Mouse (Mus musculus) spleen, postnatal 4 days (tissue): Measurements from ENCODE around the gene Ttll1.

Experiments used
- DNase-seq, 2 experiments: peaks; one replicate each; pipeline ENCODE4 v3.0.0; 2022; ENCODE audit warnings: low spot score in 2 of 2

The Ttll1 gene

GRCm38 (mm10) chr15:83510805-83511405, at the start of gene Ttll1:
TSS of gene Ttll1 (minus strand) at chr15:83510893.
- peak; percentile 95 to 97 for DNase-seq

- peak; percentile 88 to 94 for DNase-seq
Measured at GRCm38 (mm10) chr15:83555161-83555974, 44.7 kb upstream of the Ttll1 start.

GRCm38 (mm10) chr15:83553831-83554230, 43.1 kb upstream of the Ttll1 start:
- DNase-seq: no peak

GRCm38 (mm10) chr15:83550137-83550536, 39.4 kb upstream of the Ttll1 start:
- DNase-seq: no peak

GRCm38 (mm10) chr15:83547144-83547543, 36.5 kb upstream of the Ttll1 start:
- DNase-seq: no peak

GRCm38 (mm10) chr15:83546029-83546428, 35.3 kb upstream of the Ttll1 start:
- DNase-seq: no peak

- DNase-seq: no peak
Measured at GRCm38 (mm10) chr15:83541647-83542287, 31.1 kb upstream of the Ttll1 start.

GRCm38 (mm10) chr15:83539905-83540304, 29.2 kb upstream of the Ttll1 start:
- no peak for DNase-seq

DNA sequence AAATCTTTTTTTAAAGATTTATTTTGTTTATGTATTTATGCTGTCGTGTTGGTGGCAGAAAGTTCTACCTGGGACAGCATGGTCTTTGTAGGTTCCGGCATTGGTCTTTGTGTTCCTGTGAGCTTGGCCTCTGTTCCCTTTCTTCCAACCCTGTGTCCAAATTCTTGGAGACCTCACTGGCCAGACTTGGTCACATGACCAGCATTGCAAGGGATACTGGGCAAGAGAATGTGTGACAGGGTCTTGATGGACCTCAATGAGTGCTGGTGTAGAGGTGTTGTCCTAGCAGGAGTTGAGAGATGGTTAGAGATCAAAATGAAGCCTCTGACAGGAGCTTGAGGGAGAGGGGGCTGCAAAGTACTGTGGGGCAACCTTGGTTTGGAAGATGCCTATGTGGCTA, 28.2 kb upstream of the Ttll1 start:
- no peak for DNase-seq

DNA sequence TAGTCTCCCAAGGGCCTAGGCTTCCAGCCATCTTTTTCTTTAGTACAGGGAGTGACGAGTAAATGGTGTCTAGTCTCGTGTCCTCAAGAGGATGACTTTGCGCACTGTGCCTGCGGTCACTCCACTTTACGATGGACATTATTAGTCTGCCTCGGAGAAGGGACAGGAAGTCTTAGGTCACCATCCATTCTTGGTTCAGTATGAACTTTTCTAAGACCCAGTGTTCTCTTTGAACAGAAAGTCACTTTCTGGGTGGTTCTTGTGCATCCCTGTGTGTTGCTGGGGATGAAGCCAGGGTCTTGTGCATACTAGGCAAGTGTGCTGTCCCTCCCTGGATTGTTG, 25.2 kb upstream of the Ttll1 start:
- DNase-seq: no peak

DNA sequence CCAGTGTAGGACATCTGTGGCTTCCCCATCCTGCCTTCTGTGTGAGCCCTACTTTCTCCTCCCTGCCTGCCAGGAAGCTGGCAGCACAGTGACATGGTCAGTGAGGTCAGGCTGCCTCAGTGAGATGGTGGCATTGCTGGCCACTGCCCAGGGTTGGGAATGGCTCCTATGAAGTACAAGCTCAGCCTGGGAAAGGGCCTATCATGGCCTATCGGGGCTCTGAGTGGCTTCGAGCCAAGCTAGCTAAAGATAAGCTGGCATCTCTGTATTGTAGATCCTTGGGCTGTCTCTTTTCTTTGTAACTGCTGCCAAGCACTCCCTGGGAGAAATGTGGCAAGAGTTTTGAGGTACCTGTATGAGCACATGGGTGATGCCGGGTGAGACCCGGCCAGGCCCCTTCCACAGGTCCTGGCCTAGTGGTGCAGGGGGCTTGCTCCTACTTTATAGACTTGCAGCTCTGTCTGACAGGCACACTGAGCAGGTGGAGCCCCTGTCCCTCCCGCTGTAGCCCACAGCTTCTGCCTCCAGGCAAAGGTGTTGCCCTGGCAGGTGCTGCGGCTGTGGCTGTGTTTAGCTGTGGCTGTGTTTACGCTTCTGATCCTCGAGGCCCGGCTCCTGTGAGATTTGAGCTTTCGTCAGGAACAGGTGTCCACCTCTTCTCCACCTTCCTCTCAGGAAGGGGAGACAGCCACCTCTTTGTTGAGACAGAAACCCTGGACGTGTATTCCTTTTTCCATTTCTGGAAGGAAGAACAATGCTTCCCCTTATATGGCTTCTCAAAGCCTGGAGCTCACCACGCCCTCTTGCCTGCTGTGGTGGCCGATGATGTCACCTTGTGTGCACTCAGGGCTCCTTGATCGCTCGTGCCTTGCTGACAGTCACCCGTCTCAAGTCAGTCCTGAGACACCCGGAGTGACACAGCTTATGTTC, 24.5 kb upstream of the Ttll1 start:
- no peak for DNase-seq

GRCm38 (mm10) chr15:83532606-83533005, 21.9 kb upstream of the Ttll1 start:
- DNase-seq: no peak

GRCm38 (mm10) chr15:83531961-83532469, 21.3 kb upstream of the Ttll1 start:
- DNase-seq: no peak

DNA sequence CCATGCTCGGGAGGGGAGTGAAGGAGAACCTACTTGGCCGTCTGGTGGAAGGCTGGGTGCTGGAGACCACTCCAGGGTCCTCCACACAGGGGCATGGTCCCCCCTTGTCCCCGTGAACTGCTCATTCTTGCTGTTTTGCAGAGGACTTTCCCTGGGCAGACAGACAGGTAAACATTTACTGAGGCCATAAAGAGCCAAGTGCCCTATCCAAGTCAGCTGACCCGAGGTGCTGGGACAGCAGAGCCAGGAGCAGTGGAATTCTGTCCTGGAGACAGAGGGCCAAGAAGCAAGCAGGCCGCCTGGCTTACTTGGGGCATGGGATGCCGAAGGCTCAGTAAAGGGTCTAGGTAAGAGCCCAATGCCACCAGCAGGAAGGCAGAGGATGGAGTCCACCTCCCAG, 20.0 kb upstream of the Ttll1 start:
- DNase-seq: no peak

DNA sequence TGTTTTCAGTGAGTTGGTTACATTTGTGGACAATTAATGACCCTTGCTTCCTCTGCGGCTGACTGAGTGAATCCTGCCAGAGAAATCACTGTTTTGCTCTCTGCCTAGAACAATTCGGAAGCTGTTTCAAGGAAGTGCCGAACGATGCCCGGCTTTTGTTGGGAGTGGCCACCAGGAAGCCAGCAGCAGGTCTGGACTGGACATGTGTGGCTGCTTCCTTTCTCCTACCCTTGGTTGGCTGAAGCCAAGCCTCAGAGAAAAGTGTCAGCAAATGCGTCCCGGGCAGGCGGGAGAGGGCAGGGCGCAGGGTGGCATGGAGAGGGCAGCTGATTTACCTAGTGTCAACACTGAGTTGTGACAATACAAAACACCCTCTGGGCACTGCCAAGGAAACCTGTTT, 19.5 kb upstream of the Ttll1 start:
- no peak for DNase-seq

GRCm38 (mm10) chr15:83529765-83530164, 19.1 kb upstream of the Ttll1 start:
- DNase-seq: no peak

DNA sequence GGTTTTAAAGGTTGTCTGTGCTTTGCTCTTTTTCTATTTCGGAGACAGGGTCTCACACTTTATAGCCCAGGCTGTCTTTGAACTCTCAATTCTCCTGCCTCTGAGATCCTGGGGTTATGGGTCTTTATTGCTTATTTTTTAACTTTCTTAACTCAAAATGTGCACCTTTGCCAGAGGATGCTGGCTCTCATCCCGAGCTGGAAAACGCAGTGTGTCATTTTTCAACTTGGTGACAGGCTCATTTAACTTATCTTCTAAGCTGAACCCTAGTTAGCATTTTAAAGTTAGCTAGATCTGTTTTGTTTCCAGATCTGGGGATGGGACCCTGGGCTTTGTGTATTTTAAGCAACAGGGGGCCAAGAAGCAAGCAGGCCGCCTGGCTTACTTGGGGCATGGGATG, 18.2 kb upstream of the Ttll1 start:
- DNase-seq: no peak

GRCm38 (mm10) chr15:83527747-83528146, 17.1 kb upstream of the Ttll1 start:
- no peak for DNase-seq

DNA sequence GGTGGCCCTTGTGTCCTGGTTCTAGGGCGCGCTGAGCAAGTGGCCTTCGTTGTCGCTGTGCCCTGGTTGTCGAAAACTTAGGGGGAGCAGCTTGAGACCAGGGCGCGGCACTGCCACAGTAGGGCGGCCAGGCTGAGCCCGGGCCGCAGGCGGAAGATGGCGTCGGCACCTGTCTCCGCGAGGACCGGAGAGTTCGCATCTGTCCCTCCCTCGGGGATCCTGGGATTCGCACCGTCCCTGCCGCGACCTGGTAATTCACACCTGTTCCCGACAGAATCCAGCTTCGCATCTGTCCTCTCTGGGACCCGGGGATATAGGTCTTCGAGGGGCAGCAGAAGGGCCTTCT, 16.4 kb upstream of the Ttll1 start:
- no peak for DNase-seq

GRCm38 (mm10) chr15:83526424-83527091, 15.9 kb upstream of the Ttll1 start, which contains the start of gene Bik:
TSS of gene Bik (plus strand) at chr15:83526862.
- peak; percentile 35 to 74 for DNase-seq

DNA sequence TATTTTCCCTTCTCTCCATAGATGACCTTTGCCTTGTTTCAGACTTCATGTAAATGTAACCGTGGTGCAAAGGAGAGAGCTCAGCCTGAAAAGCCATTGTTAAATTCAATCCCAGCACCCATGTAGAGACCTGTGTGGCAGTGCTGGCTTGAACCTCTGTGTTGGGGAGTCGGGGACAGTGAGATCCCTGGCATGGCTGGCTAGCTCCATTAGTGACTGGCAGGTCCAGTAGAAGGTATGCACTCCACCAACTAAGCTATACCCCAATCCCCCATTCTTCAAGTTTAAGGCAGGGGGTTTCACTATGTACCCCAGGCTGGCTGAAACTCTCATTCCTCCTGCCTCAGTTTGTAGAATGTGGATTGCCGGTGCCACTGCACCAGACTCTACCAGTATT, 13.6 kb upstream of the Ttll1 start:
- no peak for DNase-seq
